9 mouse cellular contexts compared by ENCODE assay signal in genomic region chr7:100845412-100845811, GRCm38 (mm10). TPM values are rescaled to one million over a fixed set of nuclear protein-coding genes. Genes with fewer than 3 reads are reported as not detected.
DNase-seq lines count a peak whose midpoint lies in the region; ATAC-seq and TF ChIP-seq lines count a peak whose summit lies in the region.
"Had no signal": no experiment of that assay in that cellular context is flagged by ENCODE, and none has a peak within 500 bp of the region (broad histone marks: within the 10 kb centered on the region; RNA-seq: fewer than 3 reads in every experiment).

No protein-coding gene starts in this region.

- ATAC-seq in limb, embryonic 14.5 days (ENCODE audit: low FRiP score, low read depth), result 0 out of 2 replicates have a peak, but pooled peaks have one; percentile 51
- peak; percentile 89 for ATAC-seq in neutrophil, adult 5-6 weeks (ENCODE audit: extremely low read depth, insufficient number of reproducible peaks, low FRiP score, poor library complexity, severe bottlenecking)

- no peaks in the 10 kb centered on the region for H3K27me3 ChIP-seq in limb, embryonic 14.5 days (ENCODE audit: control insufficient read depth, insufficient read depth, low read length)
- H3K27me3 ChIP-seq: midbrain, embryonic 12.5 days had no signal

- no peak overlapping the region for H3K4me3 ChIP-seq in limb, embryonic 14.5 days (replicated peaks; ENCODE audit: low read length)
- H3K4me3 ChIP-seq: midbrain, embryonic 12.5 days had no signal

- 0% methylated on average over 1 of the region's 1 CpGs for WGBS in limb, embryonic 14.5 days

- no peak for TF ChIP-seq POLR2A in limb, embryonic 14.5 days (IDR thresholded peaks at IDR 0.05; ENCODE audit: borderline replicate concordance, extremely low read depth, insufficient read depth, insufficient read length)

- DNase-seq in left cerebral cortex, adult 11 months (ENCODE audit: low spot score), result peak; percentile 55
- DNase-seq in left cerebral cortex, postnatal 4 days, result no peak
- peak; percentile 79 for DNase-seq in c-Kit-positive CD71-negative TER-119-negative erythroid progenitor cells, embryonic 14.5 days (ENCODE audit: low read depth)
- peak; percentile 60 for DNase-seq in heart, postnatal 4 days
- peak; percentile 49 for DNase-seq in limb, embryonic 14.5 days (ENCODE audit: low spot score)
- no peak for DNase-seq in neural tube, embryonic 10.5 days (ENCODE audit: extremely low spot score, low spot score)
- no peak for DNase-seq in adrenal gland, postnatal 36 days

- H3K4me1 ChIP-seq in limb, embryonic 14.5 days (ENCODE audit: control insufficient read depth, insufficient read depth, low read length), result peaks cover 11% of the 10 kb centered on the region
- H3K4me1 ChIP-seq: midbrain, embryonic 12.5 days had no signal

- no peaks in the 10 kb centered on the region for H3K9me3 ChIP-seq in limb, embryonic 14.5 days (ENCODE audit: control insufficient read depth, low read length)
- H3K9me3 ChIP-seq: midbrain, embryonic 12.5 days had no signal

- H3K27ac ChIP-seq in limb, embryonic 14.5 days (replicated peaks; ENCODE audit: low read depth, low read length), result no peak overlapping the region
- H3K27ac ChIP-seq: midbrain, embryonic 12.5 days had no signal

- no peak overlapping the region for H3K4me2 ChIP-seq in limb, embryonic 14.5 days (replicated peaks; ENCODE audit: low read depth, low read length, severe bottlenecking)
- H3K4me2 ChIP-seq: midbrain, embryonic 12.5 days had no signal

- H3K36me3 ChIP-seq in limb, embryonic 14.5 days (ENCODE audit: control insufficient read depth, insufficient read depth, low read length), result no peaks in the 10 kb centered on the region; the same call in 1 of the 2 replicates

- intact Hi-C loops in left cerebral cortex, postnatal 4 days (cut with DNase I), result no loop called here

- H3K9ac ChIP-seq in limb, embryonic 14.5 days (ENCODE audit: low read depth, low read length, severe bottlenecking), result no peak overlapping the region
- H3K9ac ChIP-seq: midbrain, embryonic 12.5 days had no signal

RNA-seq across cellular contexts. Expression of gene Relt, which starts 17.8 kb away (rescaled TPM):
- total RNA-seq in left cerebral cortex, postnatal 4 days (2021), result 1 to 10 TPM; 6.3 to 7.4 TPM
- 1 to 10 TPM; 5.6 to 6.4 TPM for total RNA-seq in heart, postnatal 4 days (2021)
- polyA plus RNA-seq in limb, embryonic 14.5 days (2012; rRNA removed), result 8.5 and 9.8 TPM in 2 replicates
- 3.0 and 3.2 TPM in 2 replicates for polyA plus RNA-seq in limb, embryonic 14.5 days (2014; fragmentation: Nextera tagmentation; extraction: Ambion mirVana)
- 95.0 and 122 TPM in 2 replicates for total RNA-seq in neutrophil, adult 5-6 weeks (2017)
- 1 to 10 TPM; 1.6 to 4.2 TPM for total RNA-seq in adrenal gland, postnatal 36 days (2021)

Comparison
In these comparisons a context has a peak if more than half of its experiments do, and no peak if none do; other contexts are left out.
1. DNase-seq: peak in left cerebral cortex, adult 11 months (single experiment), c-Kit-positive CD71-negative TER-119-negative erythroid progenitor cells, embryonic 14.5 days (single experiment), heart, postnatal 4 days (single experiment) and limb, embryonic 14.5 days (single experiment); none in left cerebral cortex, postnatal 4 days (single experiment), neural tube, embryonic 10.5 days (single experiment) and adrenal gland, postnatal 36 days (0 of 2).
2. RNA of gene Relt, which starts 17.8 kb away (total RNA-seq): 95.0 to 122 TPM in neutrophil, adult 5-6 weeks; 6.3 to 7.4 TPM in left cerebral cortex, postnatal 4 days, 5.6 to 6.4 TPM in heart, postnatal 4 days and 1.6 to 4.2 TPM in adrenal gland, postnatal 36 days; every median in the first group is over 10 times any median in the second.